ENCODE assay signal across 8 mouse cellular contexts in the genomic region with DNA sequence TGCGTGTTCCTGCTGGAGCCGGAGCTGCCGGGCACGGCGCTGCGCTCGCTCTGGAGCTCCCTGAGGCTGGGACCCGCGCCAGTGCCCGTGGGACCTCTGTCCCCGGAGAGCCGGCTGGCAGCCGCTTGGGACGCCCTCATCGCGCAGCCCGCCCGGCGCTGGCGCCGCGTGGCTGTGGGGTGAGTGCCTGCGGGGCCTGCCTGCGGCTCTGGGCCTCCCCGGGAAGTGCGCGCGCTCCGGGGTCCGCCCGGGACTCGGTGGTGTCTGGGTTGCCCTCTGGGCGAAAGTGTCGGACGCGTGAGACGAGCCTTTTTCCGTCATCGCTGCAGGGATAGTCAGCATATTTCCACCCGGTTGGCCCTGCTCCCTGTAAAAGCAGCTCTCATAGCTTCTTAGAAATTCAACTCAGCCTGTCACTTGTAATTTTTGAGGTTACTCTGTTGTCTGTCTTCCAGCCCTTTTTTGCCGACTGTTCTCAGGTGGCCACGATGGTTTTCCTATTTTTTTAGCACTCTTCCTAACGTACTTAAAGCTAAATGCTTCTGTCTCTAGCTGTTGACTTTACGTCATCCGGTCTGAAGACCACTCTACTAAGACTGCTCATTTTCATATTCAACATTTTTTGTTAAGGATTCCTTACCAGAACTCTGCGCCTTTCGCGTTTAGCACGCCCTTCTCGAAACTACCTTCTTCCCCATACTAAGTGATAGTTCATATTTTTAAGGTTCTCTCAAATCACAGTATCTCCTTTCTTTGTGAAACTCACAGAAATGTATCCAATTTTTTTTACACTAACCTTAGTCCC. TPM values are rescaled to one million over a fixed set of nuclear protein-coding genes. Genes with fewer than 3 reads are reported as not detected.
DNase-seq lines count a peak whose midpoint lies in the region; ATAC-seq lines count a peak whose summit lies in the region.

No protein-coding gene starts in this region.

- peak; percentile 69 for ATAC-seq in heart, embryonic 12.5 days (ENCODE audit: insufficient number of reproducible peaks, low FRiP score)
- ATAC-seq in CD4-positive, CD25-positive, alpha-beta regulatory T cell, adult 4 months, result peak; percentile 19
- ATAC-seq in liver, embryonic 13.5 days (ENCODE audit: low read depth), result peak; percentile 71

- intact Hi-C loops in heart, postnatal 10 days (cut with DNase I), result loop anchor here (5.0 kb wide), 2 partner anchors 130 to 195 kb away; a partner anchor contains a TSS

- peak overlapping the region; percentile 95 for H3K4me3 ChIP-seq in heart, embryonic 12.5 days
- peak overlapping the region; percentile 99 for H3K4me3 ChIP-seq in forebrain, embryonic 10.5 days
- H3K4me3 ChIP-seq in liver, embryonic 13.5 days (replicated peaks), result peak overlapping the region; percentile 91

- peaks cover 27% of the 10 kb centered on the region for H3K4me1 ChIP-seq in heart, embryonic 12.5 days (replicated peaks)
- peaks cover 49% of the 10 kb centered on the region for H3K4me1 ChIP-seq in forebrain, embryonic 10.5 days
- peaks cover 76% of the 10 kb centered on the region for H3K4me1 ChIP-seq in liver, embryonic 13.5 days (replicated peaks)

- WGBS in heart, embryonic 12.5 days, result 2% methylated on average over 41 of the region's 50 CpGs
- WGBS in forebrain, embryonic 10.5 days, result 2% methylated on average over 50 of the region's 50 CpGs
- WGBS in liver, embryonic 13.5 days (ENCODE audit: insufficient replicate concordance), result under 1% methylated on average over 50 of the region's 50 CpGs

- H3K27ac ChIP-seq in heart, embryonic 12.5 days (ENCODE audit: poor library complexity, severe bottlenecking), result peak overlapping the region; percentile 91
- H3K27ac ChIP-seq in forebrain, embryonic 10.5 days, result peak overlapping the region; percentile 96
- H3K27ac ChIP-seq in liver, embryonic 13.5 days, result peak overlapping the region; percentile 85

- no peaks in the 10 kb centered on the region for H3K9me3 ChIP-seq in heart, embryonic 12.5 days (replicated peaks)
- H3K9me3 ChIP-seq in forebrain, embryonic 10.5 days, result no peaks in the 10 kb centered on the region
- H3K9me3 ChIP-seq in liver, embryonic 13.5 days (replicated peaks), result no peaks in the 10 kb centered on the region

- H3K9ac ChIP-seq in heart, embryonic 12.5 days, result peak overlapping the region; percentile 90
- H3K9ac ChIP-seq in liver, embryonic 13.5 days, result peak overlapping the region; percentile 93

- H3K4me2 ChIP-seq in heart, embryonic 12.5 days, result peak overlapping the region; percentile 85
- peak overlapping the region; percentile 96 for H3K4me2 ChIP-seq in liver, embryonic 13.5 days

- H3K27me3 ChIP-seq in heart, embryonic 12.5 days (replicated peaks), result no peaks in the 10 kb centered on the region
- no peaks in the 10 kb centered on the region for H3K27me3 ChIP-seq in forebrain, embryonic 10.5 days (ENCODE audit: poor library complexity, severe bottlenecking)
- H3K27me3 ChIP-seq in liver, embryonic 13.5 days, result no peaks in the 10 kb centered on the region

- H3K36me3 ChIP-seq in heart, embryonic 12.5 days, result no peaks in the 10 kb centered on the region
- H3K36me3 ChIP-seq in forebrain, embryonic 10.5 days (replicated peaks), result peaks cover 6% of the 10 kb centered on the region; the same call in 1 of the 2 replicates
- H3K36me3 ChIP-seq in liver, embryonic 13.5 days, result no peaks in the 10 kb centered on the region

- DNase-seq in heart, postnatal 10 days, result no peak
- no peak for DNase-seq in forebrain, embryonic 10.5 days (ENCODE audit: extremely low spot score, low spot score)
- DNase-seq in liver, embryonic 13.5 days, result no peak
- DNase-seq in right cerebral cortex, postnatal 10 days (ENCODE audit: low spot score in 2 of 2), result no peak
- DNase-seq in adrenal gland, postnatal 10 days, result no peak
- no peak for DNase-seq in urinary bladder, postnatal 4 days (ENCODE audit: low spot score in 2 of 2)

RNA-seq across cellular contexts. Expression of a gene that starts 0.5 kb away (rescaled TPM):
- polyA plus RNA-seq in heart, embryonic 12.5 days (2016; fragmentation: Nextera tagmentation; extraction: Ambion mirVana), result 31.2 and 31.6 TPM in 2 replicates
- 10 to 100 TPM; 11.3 to 12.6 TPM for total RNA-seq in heart, postnatal 10 days (2021)
- 10 to 100 TPM in 1 of 2 experiments, 1 to 10 TPM in 1; 8.0 to 13.8 TPM for polyA plus RNA-seq in CD4-positive, CD25-positive, alpha-beta regulatory T cell, adult 4 months (2017; shearing (Covaris generic))
- 34.7 and 40.9 TPM in 2 replicates for polyA plus RNA-seq in forebrain, embryonic 10.5 days (2016; fragmentation: Nextera tagmentation; extraction: Ambion mirVana)
- polyA plus RNA-seq in liver, embryonic 13.5 days (2015; fragmentation: Nextera tagmentation; extraction: Ambion mirVana), result 16.6 and 19.6 TPM in 2 replicates
- total RNA-seq in adrenal gland, postnatal 10 days (2021), result 10 to 100 TPM; 23.4 to 25.9 TPM

Comparison
In these comparisons a context has a peak if more than half of its experiments do, and no peak if none do; other contexts are left out.
1. ATAC-seq: peak in every context shown above with its lines; median percentile 71 in liver, embryonic 13.5 days; 69 in heart, embryonic 12.5 days; 19 in CD4-positive, CD25-positive, alpha-beta regulatory T cell, adult 4 months.